Mouse (Mus musculus) brain, embryonic 14.5 days (tissue): ENCODE measurements around the gene Tbc1d2b. TPM values are rescaled to one million over a fixed set of nuclear protein-coding genes. Genes with fewer than 3 reads are reported as not detected.

ENCODE experiments used
- DNase-seq: peaks from one replicate; pipeline ENCODE4 v3.0.0-alpha.2; 2011; ENCODE audit warnings: low read depth
- CTCF ChIP-seq: fragments of 200-500 bp; IDR thresholded peaks from 2 replicates; pipeline ENCODE4 v1.5.1; 2012; ENCODE audit warnings: inconsistent platforms, mild to moderate bottlenecking, moderate library complexity, borderline replicate concordance; ENCODE audit not compliant: insufficient read depth, insufficient read length; ENCODE audit errors: extremely low read depth
- POLR2A ChIP-seq: fragments of 200-500 bp; IDR thresholded peaks from 2 replicates; pipeline ENCODE4 v1.6.1; 2012; ENCODE audit warnings: mild to moderate bottlenecking, inconsistent platforms, borderline replicate concordance; ENCODE audit not compliant: poor library complexity, insufficient read depth, insufficient read length, severe bottlenecking; ENCODE audit errors: extremely low read depth
- polyA plus RNA-seq: library from polyadenylated mRNA; depleted of rRNA; stranded (reverse); fragments of >200 nt; gene quantifications from 2 replicates; pipeline ENCODE4 v1.2.3, GENCODE M21; 2012

Gene Tbc1d2b
- polyA plus RNA-seq, 1 experiment, result 14.2 TPM

DNA sequence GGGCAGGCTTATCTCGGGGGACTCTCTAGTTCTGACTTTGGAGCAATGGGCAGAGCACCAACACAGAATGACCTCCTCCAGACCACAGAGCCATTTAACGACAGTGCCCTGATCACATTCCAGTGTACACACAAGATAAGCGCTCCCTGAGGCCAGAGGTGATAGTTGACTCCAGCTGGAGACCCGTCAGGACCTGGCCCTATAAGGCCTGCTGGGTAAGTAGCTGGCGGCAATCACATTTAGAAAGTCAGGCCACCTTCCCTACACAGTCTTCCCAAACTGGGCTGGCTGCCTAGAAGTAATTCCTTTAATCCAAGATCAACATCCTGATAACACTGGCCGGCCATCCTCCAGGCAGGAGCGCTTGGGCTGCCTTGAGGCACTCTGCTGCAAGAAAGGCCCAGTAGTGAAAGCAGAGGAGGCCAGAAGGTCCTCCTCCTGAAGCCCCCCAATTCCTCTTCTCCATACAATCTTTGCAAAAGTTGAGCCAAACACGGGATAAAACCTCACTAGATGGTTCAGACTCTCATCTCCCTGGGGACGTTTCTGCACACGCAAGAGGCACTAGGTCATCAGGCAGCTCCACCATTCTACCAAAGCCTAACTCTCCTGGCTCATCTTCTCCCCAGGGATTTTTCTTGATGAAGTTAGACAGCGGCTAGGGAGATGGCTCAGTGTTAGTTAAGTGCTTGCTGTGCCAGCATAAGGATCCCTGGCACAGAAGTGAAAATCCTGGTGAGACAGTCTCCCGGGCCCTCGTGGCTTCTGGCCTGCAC lies 9.8 kb downstream of the Tbc1d2b start:
- peak; percentile 20 for DNase-seq
- TF ChIP-seq POLR2A (no peak), CTCF (no peak)

DNA sequence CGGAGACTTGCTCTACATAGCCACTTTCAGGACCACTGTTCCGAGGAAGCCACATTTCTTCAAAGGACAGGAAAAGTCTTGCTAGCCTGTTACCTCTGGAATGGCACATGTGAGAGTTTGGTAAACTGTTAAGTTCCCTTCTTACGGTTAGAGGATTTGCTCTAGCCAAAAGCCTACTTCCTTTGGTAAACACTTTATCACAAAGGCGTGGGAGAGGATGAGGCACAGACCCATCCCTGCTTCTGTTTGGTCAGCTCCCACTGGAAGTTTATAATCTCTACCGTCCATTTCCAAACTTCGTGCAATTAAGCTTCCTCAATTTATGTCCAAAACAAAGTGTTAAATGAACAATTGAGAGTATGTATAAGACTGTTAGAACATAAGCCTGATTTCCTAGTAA lies 10.5 kb downstream of the Tbc1d2b start:
- DNase-seq, result no peak
- TF ChIP-seq CTCF, result no peak
- TF ChIP-seq POLR2A, result no peak

DNA sequence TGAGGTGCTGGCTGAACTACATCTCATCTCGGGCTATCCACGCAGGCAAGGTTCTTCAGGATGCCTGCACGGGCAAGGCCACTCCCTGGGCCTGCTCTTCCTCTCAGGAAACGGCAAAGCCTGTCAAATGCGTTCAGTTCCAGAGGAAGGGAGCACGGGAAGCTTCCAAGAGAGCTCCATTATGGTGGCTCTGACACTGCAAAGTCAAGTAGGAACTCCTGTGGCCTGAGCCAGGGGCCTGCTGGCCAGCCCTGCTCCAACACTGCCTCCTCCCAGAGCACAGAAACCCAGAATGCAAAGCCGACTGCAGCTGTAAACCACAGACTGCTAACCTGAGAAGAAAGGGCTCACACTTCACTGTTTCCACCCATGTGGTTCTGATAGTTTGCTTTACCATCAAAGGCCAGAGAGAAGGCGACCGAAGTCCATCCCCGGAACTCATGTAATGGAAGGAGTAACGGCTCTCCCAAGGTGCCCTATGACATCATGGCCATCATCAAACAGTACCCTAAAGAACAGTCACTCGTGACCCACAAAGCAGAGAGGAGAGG lies 11.1 kb downstream of the Tbc1d2b start:
- TF ChIP-seq CTCF, result no peak
- TF ChIP-seq POLR2A, result no peak
- DNase-seq, result no peak

DNA sequence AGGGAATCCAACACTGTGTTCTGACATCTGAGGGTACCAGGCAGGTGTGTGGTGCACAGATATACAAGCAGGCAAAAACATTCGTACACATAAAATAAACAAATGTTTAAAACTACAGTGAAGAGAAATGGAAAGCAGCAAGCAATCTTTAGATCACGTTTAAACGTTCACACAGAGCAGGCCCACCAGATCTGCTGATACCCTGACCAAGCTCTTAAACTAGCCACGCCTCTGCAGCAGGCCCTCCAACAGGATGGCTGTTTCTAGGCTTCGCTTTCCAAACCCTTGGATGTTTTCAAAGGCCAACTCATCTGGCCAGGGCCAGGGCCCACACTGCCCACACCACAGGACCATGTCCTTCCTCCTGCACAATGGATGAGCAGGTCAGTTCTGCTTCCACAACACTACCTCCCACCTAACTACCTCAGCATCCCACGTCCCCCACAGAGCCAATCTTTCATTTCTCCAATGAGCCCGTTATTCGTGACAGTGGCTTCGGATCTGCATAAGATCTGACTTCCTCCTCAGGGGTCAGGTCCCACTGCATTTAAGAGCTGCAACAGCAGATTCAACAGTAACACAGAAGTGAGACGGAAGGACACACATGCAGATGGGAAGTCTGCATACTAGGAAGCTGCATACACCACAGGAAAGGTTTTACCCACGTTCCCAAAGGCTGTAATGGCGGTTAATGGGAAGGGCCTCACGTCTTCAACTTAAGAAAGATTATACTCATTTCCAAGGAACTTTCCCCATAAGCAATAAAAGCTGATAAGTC lies 12.7 kb downstream of the Tbc1d2b start:
- TF ChIP-seq CTCF (no peak), POLR2A (no peak)
- DNase-seq, result no peak

DNA sequence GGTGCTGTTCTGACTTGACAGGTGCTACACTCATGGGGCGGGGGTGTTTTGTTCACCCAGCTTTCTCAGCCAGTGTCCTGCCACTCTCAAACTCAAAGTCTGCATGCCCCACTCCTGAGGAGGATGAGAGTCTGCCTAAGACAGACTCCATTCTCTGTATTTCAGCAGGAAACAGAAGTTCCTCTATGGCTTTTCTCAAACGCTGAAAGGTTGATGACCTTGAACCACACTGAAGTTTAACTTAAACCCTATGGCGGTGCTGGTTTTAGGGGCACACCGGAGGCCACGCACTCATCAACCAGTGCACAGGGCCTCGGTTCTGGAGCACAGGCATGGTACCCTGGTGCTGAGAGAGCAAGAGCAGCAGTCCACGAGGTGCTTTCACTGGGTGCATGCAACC lies 13.4 kb downstream of the Tbc1d2b start:
- DNase-seq, result no peak

DNA sequence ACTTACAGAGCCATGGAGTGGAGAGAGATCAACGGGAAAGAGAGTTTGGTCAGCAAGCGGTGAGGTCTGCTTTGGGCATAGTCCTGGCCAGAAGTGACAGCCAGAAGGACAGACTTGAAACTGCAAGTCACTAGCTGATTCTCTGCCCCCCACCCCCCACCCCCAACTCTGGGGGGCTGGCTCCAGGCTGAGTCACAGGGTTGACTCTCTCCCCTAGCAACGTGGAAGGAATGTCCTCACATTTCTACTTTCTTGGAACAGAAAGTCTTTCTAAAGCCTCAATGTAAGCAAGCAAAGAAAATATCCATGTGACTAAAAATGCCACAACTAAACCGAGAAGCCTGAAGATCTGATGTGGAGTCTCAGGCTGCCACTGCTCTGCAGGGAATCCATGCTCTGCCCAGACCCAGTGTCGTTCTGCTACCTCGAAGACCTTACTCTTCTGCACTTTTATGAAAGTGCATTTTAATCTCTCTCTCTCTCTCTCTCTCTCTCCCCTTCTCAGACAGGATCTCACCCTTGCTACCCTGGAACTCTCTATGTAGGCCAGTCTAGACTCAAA lies 14.7 kb downstream of the Tbc1d2b start:
- peak; percentile 38 for DNase-seq
- TF ChIP-seq POLR2A (no peak), CTCF (no peak)

More for the DNA sequence above, 13.4 kb downstream of the Tbc1d2b start:
- TF ChIP-seq POLR2A, result no peak
- TF ChIP-seq CTCF, result no peak

DNA sequence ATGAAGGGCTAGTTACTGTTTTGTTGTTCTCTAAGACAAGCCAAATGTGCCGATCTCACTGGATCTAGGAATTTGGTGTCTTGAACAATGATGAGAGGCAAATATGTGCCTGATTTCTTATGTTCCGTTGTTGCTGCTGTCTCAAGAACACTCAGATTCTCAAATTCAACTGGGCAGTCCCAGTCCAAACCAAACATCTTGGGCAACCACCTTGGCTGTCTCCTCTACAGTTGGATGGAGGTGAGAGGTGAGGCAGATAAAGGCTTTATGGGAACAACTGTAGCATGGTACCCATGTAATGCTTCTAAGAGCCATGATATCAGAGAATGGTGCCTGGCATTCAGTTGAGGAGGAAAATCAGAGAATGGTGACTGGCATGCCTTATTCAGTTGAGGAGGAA lies 17.4 kb downstream of the Tbc1d2b start:
- no peak for DNase-seq
- TF ChIP-seq POLR2A (no peak), CTCF (no peak)

DNA sequence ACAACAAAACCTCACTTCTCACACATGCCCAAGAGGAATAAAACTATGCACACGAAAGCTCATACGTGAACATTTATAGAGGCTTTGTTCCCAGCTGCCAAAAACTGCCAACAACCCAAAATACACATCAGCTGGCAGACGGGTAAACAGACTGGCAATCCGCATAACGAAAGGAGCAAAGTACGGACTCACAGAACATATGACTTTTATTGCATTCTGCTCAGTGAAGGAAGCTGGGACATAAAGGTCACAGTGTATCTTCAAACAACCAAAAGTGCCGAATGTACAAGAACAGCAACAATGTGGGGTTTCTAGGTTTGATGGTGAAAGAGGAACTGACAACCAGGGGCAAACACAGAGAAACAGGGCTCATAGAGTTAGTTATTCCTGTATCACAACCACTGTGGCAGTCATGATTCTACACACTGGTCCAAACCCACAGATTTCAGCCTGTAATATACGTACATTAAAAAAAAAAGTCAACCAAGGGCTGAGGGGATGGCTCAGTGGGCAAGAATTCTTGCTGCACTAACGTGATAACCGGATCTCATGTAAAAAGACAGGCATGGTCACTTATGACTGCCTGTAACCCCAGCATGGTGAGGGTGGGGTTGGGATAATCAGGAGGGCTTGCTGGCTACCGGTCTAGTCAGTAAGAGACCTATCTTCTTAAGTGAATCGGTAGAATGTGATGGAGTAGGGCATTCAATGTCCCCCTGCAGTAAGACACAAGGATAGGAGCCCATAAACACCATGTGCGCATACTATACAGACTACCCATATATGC lies 19.4 kb downstream of the Tbc1d2b start:
- no peak for DNase-seq
- no peak for TF ChIP-seq POLR2A
- no peak for TF ChIP-seq CTCF

DNA sequence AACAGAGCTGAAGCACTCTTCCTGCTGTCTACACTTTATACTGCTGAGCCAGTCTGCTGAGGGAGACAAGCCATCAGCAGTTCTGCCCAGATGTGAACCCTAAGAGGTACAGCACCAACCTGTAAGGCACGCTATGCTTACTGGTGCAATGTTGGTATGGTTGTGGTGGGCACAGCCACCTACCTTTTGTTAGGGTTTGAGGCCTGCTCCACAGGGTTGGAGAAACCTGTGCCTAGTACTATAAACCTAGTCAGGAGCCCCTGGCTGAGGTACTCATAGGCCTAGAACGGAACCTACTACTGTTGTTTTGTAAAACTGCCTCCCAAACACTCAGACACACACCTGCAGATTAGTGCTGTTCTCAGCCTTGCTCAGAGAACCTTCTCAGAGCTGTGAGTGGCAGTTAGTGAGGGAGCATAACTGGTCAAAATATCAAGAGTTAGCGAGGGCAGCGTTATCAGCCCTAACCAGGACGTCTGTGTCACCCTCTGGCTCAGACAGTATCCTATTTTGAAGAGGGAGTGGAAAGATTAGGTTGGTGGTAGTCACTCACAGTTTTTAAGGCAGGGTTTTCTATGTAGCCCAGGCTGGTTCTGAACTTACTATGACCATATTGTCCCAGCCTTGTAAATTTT lies 20.3 kb downstream of the Tbc1d2b start:
- TF ChIP-seq CTCF (no peak), POLR2A (no peak)
- no peak for DNase-seq

DNA sequence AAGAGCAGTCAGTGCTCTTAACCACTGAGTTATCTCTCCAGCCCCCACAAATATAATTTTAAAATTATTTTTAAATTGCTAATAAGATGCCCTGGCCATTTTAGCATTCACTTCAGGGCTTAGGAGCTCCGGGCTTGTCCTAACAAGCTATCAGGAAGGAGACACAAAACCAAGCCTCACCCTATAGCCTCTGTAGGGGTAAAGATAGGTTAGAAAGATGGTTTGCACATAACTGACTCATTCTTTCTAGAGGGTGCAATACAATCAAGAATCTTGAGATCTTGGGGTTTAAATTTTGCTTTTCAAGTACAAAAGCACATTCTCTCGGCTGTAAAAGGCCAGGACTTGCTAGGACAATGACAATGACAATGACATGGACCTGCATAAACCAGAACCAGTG lies 21.6 kb downstream of the Tbc1d2b start:
- DNase-seq, result no peak
- no peak for TF ChIP-seq POLR2A
- TF ChIP-seq CTCF, result no peak
